Mouse (Mus musculus) heart, postnatal 36 days (tissue): ENCODE data around the gene Yju2. TPM values are rescaled to one million over a fixed set of nuclear protein-coding genes. Genes with fewer than 3 reads are reported as not detected.

Experiments
- DNase-seq, 2 experiments: peaks; one replicate each; pipeline ENCODE4 v3.0.0; 2021 to 2022
- intact Hi-C: fragments of 180-260 bp; cut with DNase I; formaldehyde crosslinking; loops from one replicate; pipeline ENCODE4 v1.15.1; 2025
- total RNA-seq, 2 experiments: library from RNA; stranded (reverse); gene quantifications; 2 replicates each; pipeline ENCODE4 v1.2.3; 2021

Gene Yju2
- total RNA-seq, 2 experiments from 2014 or later, result 8.8 to 9.5 TPM

DNA sequence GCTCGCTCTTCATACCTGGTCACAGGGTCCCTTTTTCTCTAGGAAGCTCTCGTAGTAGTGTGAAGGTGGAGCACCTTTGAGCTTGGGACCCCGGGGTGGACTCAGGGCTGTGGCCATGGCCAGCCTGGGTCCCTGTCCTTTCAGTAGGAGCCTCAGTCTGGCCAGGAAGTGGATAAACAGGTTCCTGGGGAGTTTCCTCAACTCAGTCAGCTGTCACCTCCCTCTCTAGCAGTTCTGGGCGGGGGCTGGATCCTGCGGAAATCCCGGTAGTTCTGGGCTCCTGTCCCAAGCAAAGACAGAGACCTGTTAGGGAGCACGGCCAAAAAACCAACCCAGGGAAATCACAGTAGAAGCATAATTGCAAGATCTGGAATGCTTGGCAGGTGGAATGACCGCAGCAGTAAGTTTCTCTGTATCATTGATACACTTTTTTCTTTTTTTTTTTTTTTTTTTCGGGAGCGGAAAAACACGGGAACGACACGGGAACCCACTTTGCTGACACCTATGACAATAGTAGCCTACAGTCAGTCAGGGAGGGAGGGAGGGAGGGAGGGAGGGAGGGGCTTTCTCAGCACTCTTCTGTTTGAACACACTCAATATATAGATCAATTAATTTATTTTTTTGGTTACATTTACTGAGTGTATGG is 46.6 kb downstream of the Yju2 start, which contains the start of the genes Stap2 and Mpnd:
Stap2 (minus strand) TSS at position 170 of the 647 bp plus-strand sequence.
Mpnd (plus strand) TSS at position 297 of the 647 bp plus-strand sequence.
- intact Hi-C loops, result loop anchor here (5.0 kb wide), 1 partner anchor 48 kb away; the partner anchor contains the start of gene Yju2
- DNase-seq, result peak; percentile 57 to 60

DNA sequence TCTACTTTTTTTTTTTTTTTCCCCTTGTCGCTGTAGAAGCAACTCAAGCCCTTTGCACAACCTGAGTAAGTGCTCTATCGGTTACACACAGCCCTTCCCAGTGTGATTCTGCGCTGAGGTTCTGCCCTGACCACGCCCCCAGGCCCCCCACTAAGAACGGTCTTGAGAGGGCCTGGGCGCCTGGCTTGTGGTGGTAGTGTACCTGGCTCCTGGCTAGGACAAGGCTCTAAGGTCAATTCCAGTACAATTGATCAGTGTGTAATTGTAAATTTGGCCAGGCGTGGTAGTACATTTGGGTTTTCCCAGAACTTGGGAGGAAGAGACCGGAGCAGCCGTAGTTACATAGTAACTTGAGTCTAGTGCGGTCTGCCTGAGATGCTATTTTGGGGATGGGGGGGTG is 48.1 kb downstream of the Yju2 start:
- intact Hi-C loops, result loop anchor here (5.0 kb wide), 1 partner anchor 50 kb away; the partner anchor contains the start of gene Yju2
- no peak for DNase-seq

DNA sequence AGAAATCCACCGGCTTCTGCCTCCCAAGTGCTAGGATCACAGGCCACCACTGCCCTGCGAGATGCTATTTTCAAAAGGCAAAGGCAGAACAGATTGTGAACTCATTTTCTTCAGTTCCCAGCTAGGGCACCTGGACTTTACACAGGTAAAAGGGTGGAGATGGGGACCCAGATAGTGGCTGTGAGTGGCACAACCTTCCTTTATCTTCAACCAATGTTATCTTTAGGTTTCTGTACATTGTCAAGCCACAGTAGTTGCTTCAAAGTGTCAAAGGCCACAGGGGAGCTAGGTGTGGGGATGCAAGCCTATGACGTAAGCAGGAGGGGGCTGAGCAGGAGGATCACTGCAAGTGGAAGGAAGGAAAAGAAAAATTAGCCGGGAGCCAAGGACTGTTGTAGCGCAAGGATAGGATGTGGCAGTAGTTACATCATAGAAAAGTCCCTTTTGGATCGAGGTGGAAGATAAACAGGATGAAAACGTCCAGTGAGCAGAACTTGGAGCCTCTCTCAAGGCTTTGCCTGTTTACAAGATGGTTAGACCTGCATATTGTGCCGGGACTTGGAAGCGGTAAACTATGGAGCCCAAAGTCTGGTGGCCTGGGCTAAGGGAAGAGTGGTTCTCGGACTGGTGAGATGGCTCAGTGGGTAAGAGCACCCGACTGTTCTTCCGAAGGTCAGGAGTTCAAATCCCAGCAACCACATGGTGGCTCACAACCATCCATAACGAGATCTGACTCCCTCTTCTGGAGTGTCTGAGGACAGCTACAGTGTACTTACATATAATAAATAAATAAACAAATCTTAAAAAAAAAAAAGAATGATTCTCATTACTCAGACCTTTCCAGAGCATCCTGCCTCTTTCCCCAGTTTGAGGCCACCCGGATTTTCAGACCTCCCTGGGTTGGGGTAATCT is 48.8 kb downstream of the Yju2 start:
- no peak for DNase-seq
- intact Hi-C loops, result loop anchor here (5.0 kb wide), 1 partner anchor 50 kb away; the partner anchor contains the start of gene Yju2

DNA sequence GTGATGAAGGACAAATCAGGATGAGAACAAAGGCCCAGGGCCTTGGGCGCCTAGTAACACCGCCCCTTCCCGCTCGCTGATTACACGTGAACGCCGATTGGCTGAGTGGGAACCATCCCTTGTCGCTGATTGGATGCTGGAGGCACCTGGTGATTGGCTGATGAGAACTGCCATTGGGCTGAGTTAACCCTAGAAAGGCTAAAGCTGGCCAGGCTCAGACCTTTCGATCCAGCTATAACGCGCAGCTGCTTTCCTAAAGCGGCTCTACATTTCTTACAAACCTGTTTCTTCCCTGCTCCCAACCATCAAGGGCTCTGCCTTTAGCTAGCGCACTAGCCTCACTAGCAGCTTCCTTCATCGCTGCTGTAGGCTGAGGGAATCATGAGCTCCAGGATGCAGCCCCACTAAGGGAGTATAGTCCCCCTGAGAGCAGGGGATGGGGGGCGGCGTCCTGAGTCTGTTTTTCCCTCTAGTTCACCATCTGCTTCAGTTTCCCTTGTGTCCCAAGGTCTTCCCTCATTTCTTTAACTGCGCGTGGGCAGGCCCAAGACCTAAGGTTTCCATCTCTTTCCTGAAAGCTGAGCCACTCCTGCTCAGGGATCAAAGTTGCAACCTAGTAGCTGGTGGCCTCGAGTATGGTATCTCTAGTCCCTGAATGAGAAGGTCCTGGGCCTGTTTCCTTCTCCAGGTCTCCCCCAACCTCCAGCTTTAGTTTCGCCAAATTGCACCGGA is 49.6 kb downstream of the Yju2 start:
- DNase-seq, result peak; percentile 87 to 88
- intact Hi-C loops, result loop anchor here (5.0 kb wide), 1 partner anchor 51 kb away; the partner anchor contains the start of gene Yju2

DNA sequence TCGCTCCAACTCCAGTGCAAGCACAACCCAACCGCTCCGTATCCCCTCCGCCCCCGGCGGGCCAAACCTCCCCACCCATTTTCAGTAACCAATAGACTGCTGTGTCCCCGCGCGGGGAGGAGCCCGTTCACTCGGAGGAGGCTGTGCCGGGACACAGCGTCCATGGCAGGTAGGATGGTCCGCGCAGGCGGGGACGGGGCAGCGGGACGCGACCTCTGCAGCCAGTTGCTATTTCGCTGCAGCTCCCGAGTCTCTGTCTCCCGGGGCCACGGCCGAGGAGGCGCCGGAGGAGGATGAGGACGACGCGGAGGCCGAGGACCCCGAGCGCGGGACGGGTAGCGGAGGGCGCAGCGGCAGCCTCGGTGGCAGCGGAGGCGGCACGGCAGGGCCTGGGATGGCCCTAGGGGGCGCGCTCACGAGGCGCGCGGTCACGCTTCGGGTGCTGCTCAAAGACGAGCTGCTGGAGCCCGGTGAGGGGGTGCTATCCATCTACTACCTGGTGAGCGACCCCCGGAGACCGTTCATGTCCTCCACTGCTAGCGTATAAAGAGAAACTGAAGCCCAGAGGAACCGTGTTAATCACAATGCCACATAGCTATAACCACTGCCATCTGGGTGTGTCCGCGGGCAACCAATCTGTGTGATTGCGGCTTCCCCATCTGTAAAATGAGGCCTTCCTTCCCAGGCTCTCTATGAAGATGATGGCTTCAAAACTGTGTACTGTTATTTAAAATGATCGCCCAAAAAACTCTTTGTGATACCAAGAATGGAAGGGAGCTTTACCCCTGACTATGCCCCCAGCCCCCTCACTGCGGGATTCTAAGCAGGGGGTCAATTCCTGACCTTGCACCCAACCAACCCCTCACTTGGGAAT is 50.4 kb downstream of the Yju2 start:
- intact Hi-C loops, result loop anchor here (5.0 kb wide), 1 partner anchor 52 kb away; the partner anchor contains the start of gene Yju2
- peak; percentile 86 to 92 for DNase-seq

DNA sequence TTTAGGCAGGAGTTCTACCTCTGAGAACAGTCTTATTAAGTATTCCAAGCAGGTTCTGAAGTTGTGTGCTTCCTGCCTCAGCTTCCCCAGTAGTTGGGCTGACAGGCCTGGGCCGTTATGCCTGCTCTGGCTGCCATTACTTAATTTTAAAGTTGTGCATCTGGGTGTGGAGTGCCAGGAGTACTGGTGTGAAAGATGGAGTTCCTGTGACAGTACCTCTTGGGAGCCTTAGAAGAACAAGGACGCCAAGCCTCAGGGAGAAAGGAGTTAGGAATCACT is 51.0 kb downstream of the Yju2 start:
- intact Hi-C loops, result loop anchor here (1.0 to 5.0 kb wide), 2 partner anchors 34 to 53 kb away; partner anchors contain the start of gene Yju2
- DNase-seq, result no peak

DNA sequence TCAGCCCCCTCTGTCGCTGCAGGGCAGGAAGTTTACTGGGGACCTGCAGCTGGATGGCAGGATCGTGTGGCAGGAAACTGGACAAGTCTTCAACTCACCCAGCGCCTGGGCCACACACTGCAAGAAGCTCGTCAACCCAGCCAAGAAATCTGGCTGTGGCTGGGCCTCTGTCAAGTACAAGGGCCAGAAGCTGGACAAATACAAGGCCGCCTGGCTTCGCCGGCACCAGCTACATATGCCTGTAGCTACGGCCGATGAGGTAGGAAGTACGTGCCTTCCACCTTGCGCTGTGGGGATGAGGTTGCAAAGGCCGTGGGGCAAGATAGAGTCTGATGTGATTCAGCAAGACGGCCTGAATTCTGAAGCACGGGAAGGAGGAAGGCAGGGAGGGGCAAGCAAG is 51.4 kb downstream of the Yju2 start:
- no peak for DNase-seq
- intact Hi-C loops, result loop anchor here (1.0 kb wide), 1 partner anchor 34 kb away; no protein-coding TSS in a partner anchor

DNA sequence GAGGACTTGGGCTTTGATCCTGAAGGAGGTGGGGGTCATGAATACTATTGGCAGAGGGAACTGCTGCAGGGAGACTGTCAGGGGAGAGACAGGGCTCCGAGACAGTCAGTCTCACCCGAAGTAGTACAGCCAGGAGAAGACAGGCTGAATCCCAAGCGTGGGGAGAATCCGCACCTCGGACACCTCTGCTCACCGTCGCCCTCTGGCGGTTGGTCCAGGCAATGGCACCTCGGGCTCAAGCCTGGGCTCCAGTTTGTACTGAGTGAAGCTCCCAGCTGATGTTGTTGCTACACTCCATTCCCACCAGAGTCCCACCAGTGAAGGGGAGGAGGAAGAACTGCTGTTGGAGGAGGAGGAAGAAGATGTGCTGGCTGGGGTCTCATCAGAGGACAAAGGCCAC is 51.8 kb downstream of the Yju2 start:
- DNase-seq, result peak; percentile 82 to 88
- intact Hi-C loops, result loop anchor here (1.0 kb wide), 1 partner anchor 34 kb away; no protein-coding TSS in a partner anchor

DNA sequence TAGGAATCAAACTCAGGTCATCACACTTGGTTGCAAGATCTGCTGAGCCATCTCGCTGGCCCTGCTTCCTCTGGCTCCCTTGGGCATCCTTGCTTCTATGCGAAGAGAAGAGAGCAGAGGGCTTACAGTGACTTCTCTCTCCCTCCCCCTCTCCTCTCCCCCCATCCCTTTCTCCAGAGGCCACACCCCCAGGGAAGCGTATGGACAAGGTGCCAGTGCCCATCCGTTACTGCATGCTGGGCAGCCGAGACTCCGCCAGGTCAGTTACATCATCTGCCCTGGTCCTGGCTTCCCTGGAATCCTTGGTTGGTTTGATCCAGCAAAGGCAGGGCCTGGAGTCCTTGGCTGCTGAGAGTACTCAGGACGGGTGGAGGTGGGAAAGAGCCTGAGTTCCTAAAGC is 52.5 kb downstream of the Yju2 start:
- intact Hi-C loops, result no loop called here
- DNase-seq, result no peak

DNA sequence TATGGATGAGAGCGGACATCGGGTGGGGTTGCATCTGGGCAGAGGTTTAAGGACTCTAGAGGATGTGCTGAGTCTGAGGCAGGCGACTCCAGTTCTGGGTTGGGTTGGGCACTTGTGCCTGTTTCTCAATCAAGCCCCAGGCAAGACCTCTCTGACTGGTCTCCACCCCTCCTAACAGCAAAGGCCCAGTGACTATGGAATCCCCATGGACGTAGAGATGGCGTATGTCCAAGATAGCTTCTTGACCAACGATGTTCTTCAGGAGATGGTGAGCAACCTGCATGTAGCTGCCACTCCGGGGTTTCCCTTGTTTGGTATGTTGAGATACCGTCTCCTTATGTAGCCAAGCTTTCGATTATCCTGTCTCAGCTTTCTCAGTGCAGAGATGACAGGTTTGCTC is 56.4 kb downstream of the Yju2 start:
- no peak for DNase-seq
- intact Hi-C loops, result no loop called here

DNA sequence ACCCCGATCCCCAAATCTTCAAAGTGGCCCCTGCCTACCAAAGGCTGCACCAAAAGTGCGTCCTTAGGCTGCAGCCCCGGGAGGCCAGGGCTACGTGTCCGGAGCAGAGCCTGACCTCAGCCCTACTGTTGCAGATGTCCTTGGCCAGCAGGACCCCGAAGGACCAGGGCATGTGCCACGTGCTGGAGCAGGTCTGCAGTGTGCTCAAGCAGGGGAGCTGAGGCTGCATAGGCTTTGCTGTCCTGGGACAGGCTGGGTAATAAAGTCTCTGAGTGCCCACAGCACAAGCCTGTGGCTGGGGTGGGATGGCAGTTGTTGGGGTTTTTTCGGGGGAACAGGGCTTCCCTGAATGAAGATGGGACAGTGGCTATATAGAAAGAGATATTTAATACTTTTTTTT is 57.5 kb downstream of the Yju2 start:
- intact Hi-C loops, result no loop called here
- DNase-seq, result no peak

DNA sequence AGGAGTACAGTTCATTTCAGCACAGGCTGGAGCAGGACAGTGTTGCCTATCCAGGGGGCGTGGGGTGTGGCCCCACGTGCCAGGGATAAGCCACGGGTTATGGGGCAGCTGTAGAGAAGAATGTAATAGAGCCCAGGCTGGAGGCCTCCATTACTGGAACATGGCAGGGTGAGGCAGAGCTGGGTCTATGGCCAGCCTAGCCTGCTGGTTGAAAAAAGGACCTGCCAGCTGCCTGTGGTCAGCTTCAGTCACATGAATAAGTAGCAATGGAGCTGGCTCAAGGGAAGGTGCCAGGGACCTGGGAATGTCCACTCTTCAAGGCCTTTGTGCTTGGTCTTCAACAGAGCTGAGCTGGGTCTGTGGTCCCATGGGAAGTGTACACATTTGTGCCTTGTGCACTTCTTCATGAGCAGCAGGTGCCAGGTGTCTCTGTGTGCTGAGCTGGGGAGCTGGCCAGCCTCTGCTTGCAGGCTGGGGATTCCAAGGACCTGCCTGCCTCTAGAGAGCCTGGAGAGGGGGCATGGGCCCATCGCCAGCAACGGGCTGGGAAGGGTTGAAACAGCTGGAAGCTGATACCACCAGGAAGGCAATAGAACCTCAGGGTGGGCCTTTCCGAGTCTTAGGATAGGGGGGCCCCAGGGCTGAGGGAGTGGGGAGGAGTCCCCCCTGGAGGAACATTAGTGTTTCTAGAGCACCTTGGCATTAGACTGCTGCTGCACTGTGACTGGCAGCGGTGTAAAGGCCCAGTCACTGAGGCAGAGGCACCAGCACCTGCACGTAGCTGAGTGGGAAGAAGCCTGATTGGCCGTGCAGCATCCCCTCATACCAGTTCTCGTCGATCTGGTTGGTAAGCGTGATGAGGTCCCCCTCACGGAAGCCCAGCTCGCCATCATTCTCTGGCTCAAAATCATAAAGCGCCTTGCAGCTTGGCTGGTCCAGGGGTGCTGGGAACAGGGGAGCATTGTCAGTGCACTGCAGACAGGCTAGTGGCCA is 58.2 kb downstream of the Yju2 start:
- intact Hi-C loops, result no loop called here
- no peak for DNase-seq

DNA sequence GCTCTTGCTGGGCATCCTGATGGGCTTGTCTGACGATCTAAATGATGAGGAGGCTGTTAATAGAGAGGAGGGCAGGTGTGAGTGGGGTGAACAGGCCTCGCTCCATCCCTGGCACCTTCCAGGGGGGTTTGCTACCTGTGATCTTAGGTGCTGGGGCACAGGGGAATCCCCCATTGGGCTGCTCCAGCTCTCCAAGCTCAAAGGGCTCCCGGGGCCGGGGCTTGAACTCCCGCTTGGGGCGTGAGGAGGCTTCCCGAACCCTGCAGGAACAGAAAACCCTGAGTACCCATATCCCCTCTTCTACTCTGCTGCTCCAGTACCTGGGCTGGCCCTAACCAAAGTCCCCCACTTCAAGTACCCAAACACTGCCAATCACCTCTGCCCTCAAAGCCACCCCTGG is 58.9 kb downstream of the Yju2 start:
- no peak for DNase-seq
- intact Hi-C loops, result no loop called here

Other genes starting within 250 kb of the Yju2 start
- 1 to 10 TPM; 2.6 to 3.3 TPM for gene Pot1b, start 246.5 kb upstream of the Yju2 start, total RNA-seq
- gene Adgre4, start 209.1 kb upstream of the Yju2 start, total RNA-seq, result under 1 TPM; 0.47 to 0.76 TPM
- 1 to 10 TPM; 4.2 to 4.4 TPM for gene Zfp119a, start 80.2 kb upstream of the Yju2 start, total RNA-seq
- 1 to 10 TPM; 4.1 to 5.0 TPM for gene Zfp959, start 67.0 kb upstream of the Yju2 start, total RNA-seq
- 1 to 10 TPM; 3.7 to 4.3 TPM for gene Zfp119b, start 9.6 kb upstream of the Yju2 start, total RNA-seq
- 1 to 10 TPM in 1 of 2 experiments, under 1 TPM in 1; 0.78 to 1.6 TPM for gene Ebi3, start 6.5 kb upstream of the Yju2 start, total RNA-seq
- gene Shd, start 11.4 kb downstream of the Yju2 start, total RNA-seq, result under 1 TPM; 0.72 to 0.87 TPM
- not detected for gene Fsd1, start 27.4 kb downstream of the Yju2 start, total RNA-seq
- 10 to 100 TPM; 15.5 to 16.4 TPM for gene Stap2, start 46.5 kb downstream of the Yju2 start, total RNA-seq
- gene Mpnd, start 46.6 kb downstream of the Yju2 start, total RNA-seq, result 10 to 100 TPM; 58.6 to 64.1 TPM
- gene Sh3gl1, start 77.5 kb downstream of the Yju2 start, total RNA-seq, result 10 to 100 TPM; 15.4 to 17.3 TPM
- 1 to 10 TPM; 1.3 to 1.5 TPM for gene Chaf1a, start 81.3 kb downstream of the Yju2 start, total RNA-seq
- gene Ubxn6, start 115.9 kb downstream of the Yju2 start, total RNA-seq, result 10 to 100 TPM; 57.6 to 61.3 TPM
- gene Hdgfl2, start 120.5 kb downstream of the Yju2 start, total RNA-seq, result 10 to 100 TPM; 37.5 to 41.1 TPM
- gene Plin4, start 150.7 kb downstream of the Yju2 start, total RNA-seq, result 100 to 1,000 TPM; 157 to 172 TPM
- 100 to 1,000 TPM; 171 to 183 TPM for gene Plin5, start 158.5 kb downstream of the Yju2 start, total RNA-seq
- 10 to 100 TPM; 56.1 to 73.6 TPM for gene Lrg1, start 162.9 kb downstream of the Yju2 start, total RNA-seq
- gene Sema6b, start 181.2 kb downstream of the Yju2 start, total RNA-seq, result 10 to 100 TPM in 1 of 2 experiments, 1 to 10 TPM in 1; 7.5 to 10.2 TPM
- 1 to 10 TPM; 1.9 to 2.8 TPM for gene Tnfaip8l1, start 203.4 kb downstream of the Yju2 start, total RNA-seq
- gene Mydgf, start 224.8 kb downstream of the Yju2 start, total RNA-seq, result 10 to 100 TPM; 25.2 to 25.5 TPM